Mouse (Mus musculus) stomach, embryonic 16.5 days (tissue): ENCODE measurements around the gene Pemt. TPM values are rescaled to one million over a fixed set of nuclear protein-coding genes. Genes with fewer than 3 reads are reported as not detected.

Experiments used
- ATAC-seq: fragments of 200-750 bp; cut with Nextera tagmentation; 2 replicates; pipeline ENCODE4 v1.8.0; 2017; ENCODE audit warnings: moderate number of reproducible peaks, moderate TSS enrichment; ENCODE audit not compliant: insufficient read depth, low FRiP score
- H3K27ac ChIP-seq: fragments of 300-500 bp; sonication (generic); 2 replicates; pipeline ENCODE4 v1.5.1; 2014; ENCODE audit warnings: low read length
- H3K27me3 ChIP-seq: fragments of 300-500 bp; sonication (generic); 2 replicates; pipeline ENCODE4 v1.6.1; 2014; ENCODE audit warnings: low read length, control low read depth, mixed read lengths; ENCODE audit not compliant: control insufficient read depth, insufficient read depth
- H3K36me3 ChIP-seq: fragments of 300-500 bp; sonication (generic); 2 replicates; pipeline ENCODE4 v1.6.1; 2014; ENCODE audit warnings: low read length; ENCODE audit not compliant: control insufficient read depth, insufficient read depth
- H3K4me1 ChIP-seq: fragments of 300-500 bp; sonication (generic); 2 replicates; pipeline ENCODE4 v1.6.1; 2014; ENCODE audit warnings: low read length, control low read depth, mixed read lengths; ENCODE audit not compliant: control insufficient read depth, insufficient read depth
- H3K4me2 ChIP-seq: fragments of 300-500 bp; sonication (generic); 2 replicates; pipeline ENCODE4 v1.6.1; 2014; ENCODE audit warnings: low read depth, low read length, mixed read lengths
- H3K4me3 ChIP-seq: fragments of 300-500 bp; sonication (generic); replicated peaks from 2 replicates; pipeline ENCODE4 v1.5.1; 2014; ENCODE audit warnings: mild to moderate bottlenecking, low read length
- H3K9ac ChIP-seq: fragments of 300-500 bp; sonication (generic); 2 replicates; pipeline ENCODE4 v1.6.1; 2014; ENCODE audit warnings: low read length
- H3K9me3 ChIP-seq: fragments of 300-500 bp; sonication (generic); replicated peaks from 2 replicates; pipeline ENCODE4 v1.6.1; 2016; ENCODE audit warnings: low read length, control low read depth; ENCODE audit not compliant: control insufficient read depth
- WGBS: fragments of 180-500 bp; shearing (Covaris S2); extraction: QIAGEN DNeasy Blood & Tissue Kit; methylation state at CpG from one replicate; pipeline ENCODE4 v1.1.7; 2014; 5-methylcytosine and 5-hydroxymethylcytosine counted together
- polyA plus RNA-seq: library from polyadenylated mRNA; unstranded; fragments of >200 nt; fragmentation: Nextera tagmentation; extraction: Ambion mirVana; gene quantifications from 2 replicates; pipeline ENCODE4 v1.2.1, GENCODE M21; 2015

The Pemt gene
- polyA plus RNA-seq, 1 experiment from 2014 or later: 8.1 TPM

DNA sequence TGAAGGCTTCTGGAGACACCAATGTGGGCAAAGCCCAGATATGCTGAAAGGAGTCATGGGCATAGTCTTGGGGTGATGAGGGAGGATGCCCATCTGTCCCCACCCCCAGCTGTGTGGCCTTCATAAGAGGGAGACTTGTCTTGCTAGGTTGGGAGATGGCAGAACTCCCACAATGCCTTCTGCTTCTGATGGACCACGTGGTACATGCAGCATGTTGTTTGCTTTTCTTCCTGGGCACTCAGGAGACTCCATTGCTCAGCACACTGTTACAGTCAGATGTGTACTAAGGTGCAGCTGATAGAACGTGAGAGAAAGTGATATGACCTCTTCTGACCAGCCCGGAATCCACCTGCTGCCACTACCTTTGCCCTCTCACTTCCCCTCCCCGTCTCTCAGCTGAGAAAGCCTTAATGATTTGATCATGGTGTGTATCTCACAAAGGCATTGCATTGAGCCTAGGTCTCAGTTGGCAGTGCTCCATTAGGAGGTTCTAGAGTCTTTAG, 15.3 kb upstream of the Pemt start:
- H3K4me3 ChIP-seq: no peak overlapping the region
- H3K36me3 ChIP-seq: no peaks in the 10 kb centered on the region
- ATAC-seq: no peak
- WGBS: 68% methylated on average over 4 of the region's 4 CpGs
- no peaks in the 10 kb centered on the region for H3K4me1 ChIP-seq
- no peaks in the 10 kb centered on the region for H3K27me3 ChIP-seq
- H3K9ac ChIP-seq: no peak overlapping the region
- H3K27ac ChIP-seq: no peak overlapping the region
- no peak overlapping the region for H3K4me2 ChIP-seq
- no peaks in the 10 kb centered on the region for H3K9me3 ChIP-seq

DNA sequence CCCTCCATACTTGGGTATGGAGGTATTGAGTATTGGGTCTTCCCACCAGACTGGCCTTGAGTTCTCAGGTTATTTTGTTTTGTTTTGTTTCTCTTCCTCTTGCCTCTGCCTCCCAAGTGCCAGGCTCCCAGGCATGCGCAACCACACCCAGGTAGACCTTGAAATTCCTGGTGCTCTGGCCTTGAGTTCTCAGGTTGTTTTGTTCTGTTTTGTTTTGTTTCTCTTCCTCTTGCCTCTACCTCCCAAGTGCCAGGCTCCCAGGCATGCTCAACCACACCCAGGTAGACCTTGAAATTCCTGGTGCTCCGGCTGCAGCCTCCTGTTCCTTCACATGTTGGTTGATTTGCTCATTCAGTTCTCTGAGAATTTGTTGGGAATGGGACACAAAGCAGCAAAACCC, 13.7 kb upstream of the Pemt start:
- no peak overlapping the region for H3K27ac ChIP-seq
- H3K4me3 ChIP-seq: no peak overlapping the region
- H3K4me2 ChIP-seq: no peak overlapping the region
- H3K4me1 ChIP-seq: no peaks in the 10 kb centered on the region
- whole genome bisulfite sequencing: 89% methylated on average over 2 of the region's 2 CpGs
- no peak for ATAC-seq
- no peaks in the 10 kb centered on the region for H3K36me3 ChIP-seq
- no peaks in the 10 kb centered on the region for H3K27me3 ChIP-seq
- H3K9ac ChIP-seq: no peak overlapping the region
- H3K9me3 ChIP-seq: no peaks in the 10 kb centered on the region

DNA sequence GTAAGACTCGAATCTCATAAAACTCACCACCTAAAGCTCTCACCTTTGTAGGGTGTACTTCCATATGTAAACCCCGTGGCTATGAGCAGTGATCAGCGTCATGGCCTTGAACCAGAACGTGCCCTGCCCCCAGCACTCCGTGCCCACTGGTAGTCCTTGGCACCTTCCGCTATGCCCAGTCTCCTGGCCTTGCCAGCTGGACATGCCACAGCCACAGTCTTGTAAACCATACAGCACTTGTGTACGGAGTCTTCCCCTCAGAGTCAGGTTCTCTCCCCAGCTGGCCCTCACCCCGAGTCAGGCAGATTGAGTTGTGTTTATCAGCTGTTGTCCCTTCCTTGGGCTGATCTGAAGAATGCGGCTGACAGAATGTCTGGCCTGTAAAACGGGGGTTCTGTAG, 12.2 kb upstream of the Pemt start:
- H3K4me1 ChIP-seq: no peaks in the 10 kb centered on the region
- H3K9me3 ChIP-seq: no peaks in the 10 kb centered on the region
- WGBS: 66% methylated on average over 10 of the region's 10 CpGs
- H3K4me3 ChIP-seq: no peak overlapping the region
- no peak overlapping the region for H3K4me2 ChIP-seq
- no peaks in the 10 kb centered on the region for H3K36me3 ChIP-seq
- no peak overlapping the region for H3K9ac ChIP-seq
- H3K27me3 ChIP-seq: no peaks in the 10 kb centered on the region
- H3K27ac ChIP-seq: no peak overlapping the region
- no peak for ATAC-seq

DNA sequence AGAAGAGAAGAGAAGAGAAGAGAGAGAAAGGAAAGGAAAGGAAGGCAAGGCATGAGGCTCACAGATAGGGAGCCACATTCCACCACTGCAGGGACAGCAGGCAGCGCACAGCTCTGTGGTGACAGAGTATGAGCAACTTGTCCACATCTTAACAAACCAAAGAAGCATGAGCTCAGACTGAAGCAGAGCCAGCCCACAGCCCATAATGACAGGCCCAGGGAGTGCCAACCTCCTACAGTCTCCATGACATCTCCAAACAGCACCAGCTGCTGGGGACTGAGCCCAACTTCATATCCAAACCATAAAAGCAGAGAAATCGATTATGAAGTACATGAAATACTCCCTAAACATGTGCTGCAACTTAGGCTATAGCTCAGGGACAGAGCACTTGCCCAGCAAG, 11.7 kb upstream of the Pemt start:
- no peaks in the 10 kb centered on the region for H3K27me3 ChIP-seq
- no peaks in the 10 kb centered on the region for H3K4me1 ChIP-seq
- no peaks in the 10 kb centered on the region for H3K9me3 ChIP-seq
- H3K9ac ChIP-seq: no peak overlapping the region
- H3K4me2 ChIP-seq: no peak overlapping the region
- ATAC-seq: no peak
- WGBS: 63% methylated on average over 2 of the region's 2 CpGs
- no peak overlapping the region for H3K27ac ChIP-seq
- no peaks in the 10 kb centered on the region for H3K36me3 ChIP-seq
- H3K4me3 ChIP-seq: no peak overlapping the region

DNA sequence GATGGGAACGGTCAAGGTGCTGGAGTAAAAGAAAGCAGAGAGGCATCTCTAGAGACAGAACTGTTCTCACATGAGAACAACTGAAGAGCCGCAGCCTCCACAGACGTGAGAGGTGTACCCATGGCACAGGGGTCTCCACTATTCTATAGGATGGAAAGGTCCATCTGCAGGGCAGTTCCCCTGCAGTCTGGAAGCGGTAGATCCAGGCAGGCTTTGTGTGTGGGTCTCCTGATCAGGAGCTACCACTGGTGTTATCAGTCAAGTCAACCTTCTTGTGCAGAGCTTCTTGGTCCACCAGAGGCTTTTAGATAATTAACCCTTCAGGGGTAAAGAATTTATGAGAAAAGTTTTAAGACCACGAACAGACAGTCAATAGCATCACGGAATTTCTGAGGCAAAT, 10.2 kb upstream of the Pemt start:
- ATAC-seq: no peak
- no peak overlapping the region for H3K27ac ChIP-seq
- WGBS: 75% methylated on average over 6 of the region's 6 CpGs

DNA sequence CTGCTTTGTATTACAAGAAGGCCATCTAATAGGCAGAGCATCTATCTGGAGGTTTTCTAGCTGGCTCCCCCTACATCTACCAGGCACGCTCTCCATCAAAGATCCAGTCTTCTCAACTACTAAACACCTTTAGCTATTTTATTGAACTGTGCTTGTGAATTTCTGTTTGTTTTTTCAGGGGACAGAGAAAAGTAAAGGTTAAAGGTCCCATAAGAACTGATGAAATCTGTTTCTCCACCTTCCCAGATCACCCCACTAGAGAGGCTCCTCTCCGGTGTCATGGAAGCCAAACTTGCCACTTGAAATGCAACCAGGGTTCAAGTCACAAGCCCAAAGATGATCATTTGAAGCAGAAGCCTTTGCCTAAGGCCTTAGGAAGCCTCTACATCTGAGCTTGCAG, 2.6 kb upstream of the Pemt start:
- WGBS: 79% methylated on average over 2 of the region's 2 CpGs
- H3K4me3 ChIP-seq: no peak overlapping the region
- peaks cover 4% of the 10 kb centered on the region for H3K4me1 ChIP-seq
- no peaks in the 10 kb centered on the region for H3K9me3 ChIP-seq
- H3K27ac ChIP-seq: no peak overlapping the region
- no peaks in the 10 kb centered on the region for H3K36me3 ChIP-seq
- no peak overlapping the region for H3K4me2 ChIP-seq
- no peak overlapping the region for H3K9ac ChIP-seq
- ATAC-seq: no peak
- H3K27me3 ChIP-seq: no peaks in the 10 kb centered on the region

More for the DNA sequence above, 10.2 kb upstream of the Pemt start:
- H3K27me3 ChIP-seq: no peaks in the 10 kb centered on the region
- H3K4me2 ChIP-seq: no peak overlapping the region
- H3K4me3 ChIP-seq: no peak overlapping the region
- H3K36me3 ChIP-seq: no peaks in the 10 kb centered on the region
- H3K9me3 ChIP-seq: no peaks in the 10 kb centered on the region
- no peak overlapping the region for H3K9ac ChIP-seq
- no peaks in the 10 kb centered on the region for H3K4me1 ChIP-seq

DNA sequence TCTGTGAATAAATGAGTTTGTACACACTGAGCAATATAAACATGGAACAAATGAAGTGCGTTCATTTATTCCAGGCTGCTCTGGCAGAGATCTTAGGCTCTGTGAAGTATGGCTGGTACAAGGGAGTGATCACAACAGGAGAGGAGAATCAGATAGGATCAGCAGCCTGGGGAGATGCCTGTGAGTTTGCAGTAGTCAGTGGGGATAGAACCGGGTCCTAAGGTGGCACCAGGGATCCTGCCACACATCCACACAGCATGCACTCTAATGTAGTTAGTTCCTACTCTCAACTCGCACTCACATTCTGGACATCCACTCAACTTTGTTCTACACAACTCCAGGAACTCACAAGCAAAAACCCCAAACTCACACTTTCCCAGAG, 622 bp downstream of the Pemt start:
- no peak overlapping the region for H3K27ac ChIP-seq
- 0 out of 2 replicates have a peak, but pooled peaks have one; percentile 4 for ATAC-seq
- H3K9me3 ChIP-seq: no peaks in the 10 kb centered on the region
- H3K4me3 ChIP-seq: peak overlapping the region; percentile 75
- peak overlapping the region; percentile 75 for H3K9ac ChIP-seq
- H3K36me3 ChIP-seq: no peaks in the 10 kb centered on the region
- WGBS: 4% methylated on average over 3 of the region's 3 CpGs
- peaks cover 4% of the 10 kb centered on the region for H3K4me1 ChIP-seq
- peak overlapping the region; percentile 73 for H3K4me2 ChIP-seq
- no peaks in the 10 kb centered on the region for H3K27me3 ChIP-seq

DNA sequence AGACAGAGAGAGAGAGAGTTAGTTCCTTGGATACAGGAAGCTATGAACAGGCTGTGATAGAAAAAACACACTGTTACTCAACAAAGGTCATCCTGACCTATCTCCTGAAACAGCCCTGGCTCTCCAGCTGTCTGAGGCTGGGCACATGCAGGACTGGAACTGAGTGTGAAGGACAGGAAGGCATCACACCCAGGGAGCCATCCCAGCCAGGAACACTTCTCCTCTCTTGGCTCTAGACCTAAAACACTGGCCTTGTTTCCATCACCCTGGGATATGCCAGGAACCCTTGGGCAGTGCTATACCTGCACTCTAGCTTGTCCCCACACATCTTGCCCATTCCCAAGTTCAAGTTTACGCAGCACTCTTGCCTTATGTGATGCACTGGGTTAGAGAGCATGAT, 1.5 kb downstream of the Pemt start:
- no peaks in the 10 kb centered on the region for H3K36me3 ChIP-seq
- H3K9ac ChIP-seq: no peak overlapping the region
- no peak for ATAC-seq
- H3K27me3 ChIP-seq: no peaks in the 10 kb centered on the region
- peaks cover 4% of the 10 kb centered on the region for H3K4me1 ChIP-seq
- H3K4me3 ChIP-seq: no peak overlapping the region
- 86% methylated on average over 1 of the region's 1 CpGs for WGBS
- H3K9me3 ChIP-seq: no peaks in the 10 kb centered on the region
- no peak overlapping the region for H3K27ac ChIP-seq
- H3K4me2 ChIP-seq: no peak overlapping the region

DNA sequence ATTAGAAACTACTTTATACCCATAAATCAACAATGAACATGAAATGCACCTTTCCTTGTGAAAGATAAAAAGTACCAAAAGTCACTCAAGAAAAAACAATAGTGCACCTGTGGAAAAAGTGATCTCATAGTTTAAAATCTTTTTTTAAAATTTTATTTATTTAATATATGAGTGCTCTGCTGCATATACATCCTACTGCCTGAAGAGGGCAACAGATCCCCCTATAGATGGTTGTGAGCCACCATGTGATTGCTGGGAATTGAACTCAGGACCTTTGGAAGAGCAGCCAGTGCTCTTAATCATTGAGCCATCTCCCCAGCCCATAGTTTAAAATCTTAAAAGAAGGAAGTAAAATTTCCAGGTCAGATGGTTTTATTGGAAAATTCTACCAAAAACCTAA, 4.0 kb downstream of the Pemt start:
- Histone ChIP-seq H3K9ac (no peak overlapping the region), H3K4me3 (no peak overlapping the region), H3K9me3 (no peaks in the 10 kb centered on the region), H3K4me1 (peaks cover 4% of the 10 kb centered on the region), H3K27ac (no peak overlapping the region), H3K27me3 (no peaks in the 10 kb centered on the region), H3K4me2 (no peak overlapping the region), H3K36me3 (no peaks in the 10 kb centered on the region)
- no peak for ATAC-seq
